Mouse (Mus musculus) hindbrain, postnatal 0 days (tissue): ENCODE results near the gene Styx. TPM values are rescaled to one million over a fixed set of nuclear protein-coding genes. Genes with fewer than 3 reads are reported as not detected.

Experiments used
- ATAC-seq: fragments of 200-750 bp; cut with Nextera tagmentation; 2 replicates; pipeline ENCODE4 v1.8.0; 2017; ENCODE audit warnings: mild to moderate bottlenecking, moderate TSS enrichment, moderate library complexity
- DNase-seq: peaks from one replicate; pipeline ENCODE4 v3.0.0-alpha.2; 2015; ENCODE audit warnings: low spot score
- H3K27ac ChIP-seq: fragments of 300-500 bp; sonication (generic); 2 replicates; pipeline ENCODE4 v1.5.1; 2014; ENCODE audit warnings: mild to moderate bottlenecking
- H3K27me3 ChIP-seq: fragments of 300-500 bp; sonication (generic); 2 replicates; pipeline ENCODE4 v1.6.1; 2014; ENCODE audit warnings: low read length, mixed read lengths; ENCODE audit not compliant: insufficient read depth
- H3K36me3 ChIP-seq: fragments of 300-500 bp; sonication (generic); 2 replicates; pipeline ENCODE4 v1.6.1; 2014; ENCODE audit warnings: low read length, mixed read lengths; ENCODE audit not compliant: insufficient read depth
- H3K4me1 ChIP-seq: fragments of 300-500 bp; sonication (generic); 2 replicates; pipeline ENCODE4 v1.6.1; 2014; ENCODE audit warnings: antibody characterized with exemption, low read length, mixed read lengths; ENCODE audit not compliant: insufficient read depth
- H3K4me2 ChIP-seq: fragments of 300-500 bp; sonication (generic); 2 replicates; pipeline ENCODE4 v1.6.1; 2014; ENCODE audit warnings: low read depth, mild to moderate bottlenecking, low read length, moderate library complexity, mixed read lengths
- H3K4me3 ChIP-seq: fragments of 300-500 bp; sonication (generic); 2 replicates; pipeline ENCODE4 v1.5.1; 2014; ENCODE audit warnings: low read length
- H3K9ac ChIP-seq: fragments of 300-500 bp; sonication (generic); replicated peaks from 2 replicates; pipeline ENCODE4 v1.6.1; 2014; ENCODE audit warnings: mild to moderate bottlenecking, low read length, moderate library complexity, mixed read lengths
- H3K9me3 ChIP-seq: fragments of 300-500 bp; sonication (generic); 2 replicates; pipeline ENCODE4 v1.6.1; 2016; ENCODE audit warnings: low read length, mixed read lengths
- CTCF ChIP-seq: IDR thresholded peaks from 2 replicates; pipeline ENCODE4 v1.5.1; 2016; ENCODE audit warnings: antibody characterized with exemption, control low read depth, low read depth
- WGBS: fragments of 180-500 bp; shearing (Covaris S2); extraction: QIAGEN DNeasy Blood & Tissue Kit; methylation state at CpG from one replicate; pipeline ENCODE4 v1.1.7; 2014; 5-methylcytosine and 5-hydroxymethylcytosine counted together
- polyA plus RNA-seq: library from polyadenylated mRNA; unstranded; fragments of >200 nt; fragmentation: Nextera tagmentation; extraction: Ambion mirVana; gene quantifications from 2 replicates; pipeline ENCODE4 v1.2.1, GENCODE M21; 2015
- total RNA-seq: library from RNA; depleted of rRNA; stranded (reverse); fragments of >200 nt; gene quantifications from 2 replicates; pipeline ENCODE4 v1.2.3, GENCODE M21; 2014

Styx gene
- total and polyA plus RNA-seq, 2 experiments from 2014 or later, result 20.7 to 72.4 TPM

GRCm38 (mm10) chr14:45455651-45456501 is 105.0 kb downstream of the Styx start:
- H3K27ac ChIP-seq, result peak overlapping the region; percentile 60; the same call in 1 of the 2 replicates
- ATAC-seq (0 out of 2 replicates have a peak, but pooled peaks have one; percentile 28), DNase-seq (no peak)
- H3K27me3 ChIP-seq, result no peaks in the 10 kb centered on the region
- no peak for TF ChIP-seq CTCF
- no peak overlapping the region for H3K4me3 ChIP-seq
- H3K9ac ChIP-seq, result no peak overlapping the region
- 49% methylated on average over 12 of the region's 12 CpGs for WGBS
- H3K4me2 ChIP-seq, result no peak overlapping the region
- peaks cover 9% of the 10 kb centered on the region for H3K36me3 ChIP-seq
- H3K9me3 ChIP-seq, result no peaks in the 10 kb centered on the region
- peaks cover 7% of the 10 kb centered on the region; the same call in 1 of the 2 replicates for H3K4me1 ChIP-seq

DNA sequence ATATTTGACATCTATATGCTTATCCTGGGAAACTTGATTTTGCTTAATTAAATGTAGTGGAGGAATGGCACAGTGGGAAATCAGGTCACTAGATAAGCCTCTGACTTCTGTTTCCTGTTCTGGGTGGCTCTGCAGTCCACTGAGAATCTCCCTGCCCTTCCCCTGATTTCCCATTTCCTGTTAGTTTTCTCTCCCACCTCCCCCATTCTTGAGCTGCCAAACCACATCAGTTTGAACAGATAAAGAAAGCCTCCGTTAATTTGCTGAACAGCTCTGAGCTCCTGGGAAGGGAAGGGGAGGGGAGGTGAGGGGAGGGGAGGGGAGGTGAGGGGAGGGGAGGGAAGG is 105.6 kb downstream of the Styx start:
- Histone ChIP-seq H3K27ac (peak overlapping the region; percentile 60; the same call in 1 of the 2 replicates), H3K4me1 (peaks cover 7% of the 10 kb centered on the region; the same call in 1 of the 2 replicates), H3K36me3 (peaks cover 12% of the 10 kb centered on the region), H3K4me3 (no peak overlapping the region), H3K4me2 (no peak overlapping the region), H3K9ac (no peak overlapping the region), H3K27me3 (no peaks in the 10 kb centered on the region), H3K9me3 (no peaks in the 10 kb centered on the region)
- ATAC-seq (0 out of 2 replicates have a peak, but pooled peaks have one; percentile 7), DNase-seq (no peak)
- no peak for TF ChIP-seq CTCF
- 0% methylated on average over 1 of the region's 1 CpGs for WGBS

GRCm38 (mm10) chr14:45457003-45457402 is 106.1 kb downstream of the Styx start:
- ATAC-seq (no peak), DNase-seq (no peak)
- Histone ChIP-seq H3K4me2 (no peak overlapping the region), H3K9me3 (no peaks in the 10 kb centered on the region), H3K27me3 (no peaks in the 10 kb centered on the region), H3K36me3 (peaks cover 12% of the 10 kb centered on the region), H3K27ac (no peak overlapping the region; the same call in 1 of the 2 replicates), H3K4me3 (no peak overlapping the region), H3K9ac (no peak overlapping the region), H3K4me1 (peaks cover 7% of the 10 kb centered on the region; the same call in 1 of the 2 replicates)
- TF ChIP-seq CTCF, result no peak
- WGBS, result 71% methylated on average over 9 of the region's 9 CpGs

GRCm38 (mm10) chr14:45459877-45460276 is 109.0 kb downstream of the Styx start:
- 93% methylated on average over 14 of the region's 14 CpGs for WGBS
- no peak for ATAC-seq
- Histone ChIP-seq H3K27me3 (no peaks in the 10 kb centered on the region), H3K4me1 (peaks cover 16% of the 10 kb centered on the region), H3K9me3 (no peaks in the 10 kb centered on the region), H3K9ac (no peak overlapping the region), H3K36me3 (peaks cover 12% of the 10 kb centered on the region), H3K4me2 (no peak overlapping the region), H3K27ac (no peak overlapping the region), H3K4me3 (no peak overlapping the region)
- TF ChIP-seq CTCF, result no peak
- DNase-seq, result no peak

GRCm38 (mm10) chr14:45460491-45460890 is 109.6 kb downstream of the Styx start:
- Histone ChIP-seq H3K4me1 (peaks cover 16% of the 10 kb centered on the region), H3K9me3 (no peaks in the 10 kb centered on the region), H3K27ac (no peak overlapping the region), H3K27me3 (no peaks in the 10 kb centered on the region), H3K4me3 (no peak overlapping the region), H3K4me2 (no peak overlapping the region), H3K9ac (no peak overlapping the region), H3K36me3 (peaks cover 12% of the 10 kb centered on the region)
- WGBS, result 93% methylated on average over 10 of the region's 10 CpGs
- no peak for DNase-seq
- no peak for ATAC-seq
- TF ChIP-seq CTCF, result no peak

DNA sequence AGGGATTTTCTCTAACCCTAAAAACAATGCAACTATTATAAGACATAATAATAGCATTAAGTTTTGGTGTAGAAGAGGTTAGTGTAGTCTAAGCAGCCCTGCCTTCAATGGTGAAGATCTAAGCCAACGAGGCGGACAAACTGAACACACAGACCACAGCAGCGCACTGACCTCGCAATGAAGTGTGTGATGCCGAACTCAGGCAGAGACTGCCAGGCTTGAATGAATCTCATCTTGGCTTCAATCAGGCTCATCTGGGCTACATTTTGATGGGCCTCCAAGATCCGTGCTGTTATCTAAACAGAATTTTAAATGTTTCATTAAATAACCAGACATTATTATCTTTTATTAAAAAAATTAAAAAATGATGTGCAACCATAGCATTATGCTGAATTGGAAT is 111.1 kb downstream of the Styx start:
- Histone ChIP-seq H3K36me3 (peaks cover 22% of the 10 kb centered on the region), H3K9me3 (no peaks in the 10 kb centered on the region), H3K27ac (peak overlapping the region; percentile 86; the same call in 1 of the 2 replicates), H3K4me2 (no peak overlapping the region), H3K27me3 (no peaks in the 10 kb centered on the region), H3K9ac (no peak overlapping the region), H3K4me1 (peaks cover 10% of the 10 kb centered on the region), H3K4me3 (no peak overlapping the region)
- no peak for DNase-seq
- TF ChIP-seq CTCF, result no peak
- 60% methylated on average over 6 of the region's 6 CpGs for WGBS
- 0 out of 2 replicates have a peak, but pooled peaks have one; percentile 12 for ATAC-seq

DNA sequence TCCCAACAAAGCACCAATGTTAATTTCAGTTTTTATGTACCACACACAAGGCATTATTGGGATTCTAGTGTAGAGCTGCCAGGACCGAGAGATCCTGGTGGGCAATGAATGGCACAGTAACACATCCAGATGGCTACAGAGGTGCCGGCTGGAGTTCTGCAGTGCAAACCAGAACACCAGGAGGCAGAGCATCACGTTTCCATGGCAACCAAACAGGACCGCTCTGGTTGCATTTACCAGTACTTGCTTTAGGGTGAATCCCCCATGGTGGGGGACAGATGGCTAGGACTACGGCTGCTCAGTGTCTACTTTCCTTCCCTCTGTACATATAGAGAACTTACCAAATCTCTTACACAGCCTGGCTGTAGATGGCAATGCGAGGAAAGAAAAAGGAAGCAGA is 111.5 kb downstream of the Styx start:
- peak; percentile 50 for TF ChIP-seq CTCF
- 15% methylated on average over 6 of the region's 6 CpGs for WGBS
- Histone ChIP-seq H3K9me3 (no peaks in the 10 kb centered on the region), H3K4me1 (peaks cover 10% of the 10 kb centered on the region), H3K4me3 (no peak overlapping the region), H3K27ac (peak overlapping the region; percentile 86), H3K36me3 (peaks cover 25% of the 10 kb centered on the region), H3K9ac (no peak overlapping the region; the same call in 1 of the 2 replicates), H3K27me3 (no peaks in the 10 kb centered on the region), H3K4me2 (0 out of 2 replicates have a peak overlapping the region, but pooled peaks have one; percentile 27)
- ATAC-seq (peak; percentile 91), DNase-seq (peak; percentile 90)
